Mouse (Mus musculus) urinary bladder, postnatal 10 days (tissue): ENCODE data around the gene Prkrip1.
A peak's percentile ranks its signal among the peaks of the same experiment; 100 is the strongest.
"Not testable (repeated sequence)": the region's sequence is repeated elsewhere in the genome, so short reads cannot be mapped to it uniquely, and the experiment has no call there.

Experiments used
- DNase-seq: peaks from one replicate; pipeline ENCODE4 v3.0.0; 2022; ENCODE audit warnings: low spot score

Gene Prkrip1

DNA sequence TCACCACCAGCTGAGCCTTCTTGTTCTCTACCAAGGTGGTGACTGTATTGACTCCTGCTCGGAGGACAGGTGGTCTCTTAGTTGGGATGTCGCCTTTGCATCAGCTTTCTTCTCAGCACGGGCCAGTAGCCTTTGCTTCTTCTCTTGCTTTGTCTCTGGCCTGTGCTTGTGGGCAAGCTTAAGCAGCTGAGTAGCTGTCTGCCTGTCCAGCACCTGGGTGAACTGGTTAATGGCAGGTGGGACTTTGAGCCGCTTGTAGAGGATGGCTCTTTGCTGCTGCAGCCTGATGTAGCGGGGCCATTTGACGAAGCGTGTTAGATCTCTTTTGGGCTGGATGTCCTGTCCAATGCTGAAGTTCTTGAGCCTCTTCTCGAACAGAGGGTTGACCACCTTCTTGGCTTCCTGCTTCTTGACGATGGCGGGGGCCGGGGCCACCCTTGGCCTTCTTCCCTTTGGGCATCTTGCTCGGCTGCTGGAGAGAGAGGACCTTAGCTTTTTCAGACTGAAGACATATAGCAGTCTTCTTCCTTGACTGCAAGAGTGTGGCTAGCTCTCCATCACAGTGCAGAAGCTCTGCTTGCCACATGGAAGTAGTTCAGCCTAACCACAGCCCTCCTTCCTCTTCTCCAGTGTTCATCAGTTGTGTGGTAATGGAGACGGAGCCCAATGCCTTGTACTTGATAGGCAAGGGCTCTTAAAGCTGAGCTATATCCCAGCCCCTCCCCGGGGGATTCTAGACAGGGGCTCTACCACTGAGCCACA lies 12.8 kb upstream of the Prkrip1 start:
- DNase-seq: not testable (repeated sequence)

DNA sequence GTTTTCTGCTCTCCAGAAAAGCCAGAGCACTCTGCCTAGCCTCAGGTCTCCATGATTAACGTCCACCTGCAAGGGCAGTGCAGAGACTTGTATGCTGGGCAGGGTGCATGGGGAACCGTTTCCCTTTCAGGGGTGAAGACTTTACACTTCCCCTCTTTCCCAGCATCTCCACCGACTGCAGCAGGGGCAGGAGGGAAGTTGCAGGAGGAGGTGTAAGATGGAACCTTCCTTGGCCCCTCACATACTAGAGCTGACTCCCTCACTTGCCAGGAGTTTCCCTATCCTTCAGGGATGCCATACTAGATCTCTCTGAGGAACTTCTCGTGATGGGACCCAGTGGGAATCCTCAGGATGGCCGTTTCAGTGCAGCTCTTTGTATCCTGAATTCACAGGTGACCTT lies 11.8 kb upstream of the Prkrip1 start:
- no peak for DNase-seq

DNA sequence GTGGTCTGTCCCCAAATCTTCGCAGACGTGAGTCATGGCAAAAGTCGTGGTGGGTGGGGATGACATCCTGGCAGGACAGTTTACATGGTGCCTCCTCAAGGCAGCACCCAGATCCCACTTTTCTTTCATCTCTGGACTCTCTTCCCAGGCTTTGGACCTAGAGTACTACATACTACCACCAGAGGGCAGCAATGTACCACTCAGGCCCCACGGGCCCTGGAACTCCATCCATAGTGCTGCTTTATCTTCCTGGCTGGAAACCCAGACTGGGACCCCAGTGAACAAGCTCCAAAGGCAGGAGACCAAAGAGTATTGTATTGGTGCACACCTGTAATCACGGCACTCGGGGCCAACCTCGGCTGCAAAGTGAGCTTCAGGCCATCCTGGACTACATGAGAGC lies 3.1 kb upstream of the Prkrip1 start:
- no peak for DNase-seq

DNA sequence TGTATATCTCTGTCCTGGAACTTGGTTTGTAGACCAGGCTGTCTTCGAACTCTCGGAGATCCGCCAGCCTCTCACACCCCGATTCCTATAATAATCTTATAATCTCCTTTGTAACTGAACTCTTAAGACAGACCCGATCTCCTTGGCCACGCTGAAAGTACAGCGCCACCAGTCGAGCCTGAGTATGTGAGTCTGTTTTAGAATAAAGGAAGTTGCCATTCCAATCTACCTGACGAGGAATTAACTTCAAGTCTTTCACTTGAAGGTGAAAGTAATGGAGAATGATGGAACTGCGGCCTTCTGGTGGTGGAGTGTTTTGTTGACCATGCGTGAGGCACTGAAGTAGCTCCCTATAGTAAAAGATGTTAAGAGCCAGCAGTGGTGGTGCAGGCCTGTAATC lies 763 bp upstream of the Prkrip1 start:
- DNase-seq: no peak

DNA sequence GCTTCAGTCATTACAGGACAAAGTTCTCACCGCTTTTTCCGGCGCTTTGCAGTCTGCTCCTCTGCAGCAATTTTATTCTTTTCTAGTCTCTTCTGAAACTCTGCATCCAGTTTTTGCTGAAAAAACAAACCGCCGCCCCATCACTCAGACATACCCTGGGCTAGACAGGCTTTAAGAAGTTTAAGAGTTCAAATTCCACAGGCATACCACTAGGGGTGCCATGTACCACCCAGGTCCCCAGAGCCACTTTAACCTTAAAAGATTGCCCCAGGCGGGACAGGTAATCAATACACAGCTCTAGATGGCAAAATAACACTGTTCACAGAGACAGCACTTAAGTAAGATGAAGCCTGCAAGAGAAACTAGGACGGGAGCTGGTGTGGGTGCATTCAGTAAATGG lies 6.9 kb downstream of the Prkrip1 start:
- no peak for DNase-seq

DNA sequence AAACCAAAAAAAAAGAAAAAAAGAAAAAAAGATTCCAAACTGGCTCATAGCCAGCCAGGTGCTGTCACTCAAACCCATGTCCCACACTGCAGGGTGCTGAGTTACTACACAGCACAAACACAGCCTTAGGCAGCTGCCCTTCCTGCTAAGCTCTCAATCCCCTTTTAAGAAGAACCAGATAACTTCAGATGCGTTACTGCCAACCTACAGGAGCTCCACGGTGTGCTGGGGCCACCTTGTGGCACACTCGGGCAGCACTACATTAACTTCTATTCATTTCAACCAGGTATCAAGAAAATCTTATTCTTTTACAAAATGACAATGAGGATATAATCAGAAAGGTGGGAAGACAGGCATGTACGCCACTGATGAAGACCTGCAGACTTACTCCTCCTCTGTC lies 12.0 kb downstream of the Prkrip1 start:
- no peak for DNase-seq

DNA sequence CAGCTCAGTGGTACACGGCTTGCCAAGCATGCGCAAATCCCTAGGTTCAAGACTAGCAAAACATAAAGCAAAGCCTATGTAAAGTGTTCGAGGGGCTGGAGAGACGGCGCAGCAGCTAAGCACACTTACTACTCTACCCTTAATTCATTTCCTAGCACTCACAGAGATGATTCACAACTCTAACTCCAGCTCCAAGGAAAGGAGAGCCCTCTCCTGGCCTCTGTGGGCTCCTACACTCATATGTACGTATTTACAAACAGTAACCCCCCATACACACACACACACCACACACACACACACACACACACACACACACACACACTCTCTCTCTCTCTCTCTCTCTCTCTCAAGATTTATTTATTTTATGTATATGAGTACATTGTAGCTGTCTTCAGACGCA lies 15.0 kb downstream of the Prkrip1 start:
- DNase-seq: no peak

DNA sequence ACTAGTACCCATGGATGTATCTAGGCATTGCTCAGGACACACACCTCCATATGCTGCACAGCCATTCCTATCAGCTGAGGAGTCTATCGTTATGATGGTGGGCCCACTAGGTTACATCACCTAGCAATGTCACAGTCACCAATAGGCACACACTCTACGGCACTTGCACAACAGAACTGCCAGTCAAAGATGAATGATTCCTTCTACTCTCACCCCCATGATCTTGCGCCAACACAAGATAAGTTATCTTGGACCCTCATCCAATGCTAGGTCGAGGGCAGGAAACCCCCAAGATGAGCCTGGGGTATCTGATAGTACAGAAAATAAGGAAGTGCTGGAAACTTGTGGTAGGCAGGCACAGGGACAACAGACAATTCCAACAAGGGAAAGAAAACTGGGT lies 15.9 kb downstream of the Prkrip1 start:
- no peak for DNase-seq

DNA sequence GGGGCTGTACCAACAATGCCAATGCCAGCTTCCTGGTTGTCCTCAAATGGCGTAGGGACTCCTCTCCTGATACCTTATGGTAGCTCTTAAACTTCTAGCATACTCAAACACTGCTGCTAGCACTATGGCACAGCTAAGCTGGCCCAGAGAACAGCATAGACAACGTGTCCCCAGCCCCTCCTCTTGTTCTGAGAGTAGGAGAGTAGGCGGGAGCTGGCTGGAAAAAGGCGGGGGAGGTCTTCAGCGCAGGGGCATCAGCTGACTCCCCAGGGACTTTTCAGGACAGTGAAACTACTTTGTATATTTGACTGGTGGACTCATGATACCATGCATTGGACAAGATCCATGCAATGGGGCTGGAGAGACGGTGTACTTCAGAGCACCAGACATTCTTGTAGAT lies 16.7 kb downstream of the Prkrip1 start:
- no peak for DNase-seq

DNA sequence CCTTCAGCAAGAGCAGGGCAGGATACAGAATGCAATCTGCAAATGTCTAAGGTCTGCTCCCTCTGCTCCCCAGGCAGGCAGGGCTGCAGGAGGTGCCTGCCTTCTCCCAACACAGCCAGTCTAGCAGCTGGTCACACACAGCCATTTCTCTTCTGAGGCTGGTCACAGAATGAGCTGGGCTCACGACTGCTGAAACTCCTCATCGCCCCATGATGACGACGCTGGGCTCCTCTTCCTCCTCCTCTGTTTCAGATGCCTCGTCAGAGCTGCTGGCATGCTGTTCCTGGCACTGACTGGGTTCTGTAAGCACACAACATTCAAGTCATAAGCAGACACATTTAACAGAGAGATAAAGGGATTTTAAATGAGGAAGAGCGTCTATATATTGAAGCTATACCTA lies 17.6 kb downstream of the Prkrip1 start:
- no peak for DNase-seq

DNA sequence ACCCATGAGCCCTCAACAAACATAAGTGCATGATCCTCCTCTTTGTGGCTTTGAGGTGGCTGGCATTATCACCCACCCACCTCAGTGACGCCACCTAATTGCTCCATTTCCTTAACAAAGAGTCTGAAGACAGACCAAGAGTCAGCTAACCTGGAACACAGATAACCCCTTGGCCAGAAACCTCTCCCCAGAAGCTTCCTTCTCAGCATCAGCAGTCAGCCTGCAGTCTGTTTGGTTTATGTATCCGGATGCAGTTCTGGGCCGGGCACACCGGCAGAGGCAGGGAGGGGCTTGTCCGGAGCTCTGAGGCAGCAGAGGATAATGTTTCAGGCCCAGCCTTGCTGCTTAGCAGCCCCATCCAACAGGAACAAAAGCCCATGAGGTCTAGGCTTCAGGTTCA lies 19.2 kb downstream of the Prkrip1 start:
- DNase-seq: no peak

DNA sequence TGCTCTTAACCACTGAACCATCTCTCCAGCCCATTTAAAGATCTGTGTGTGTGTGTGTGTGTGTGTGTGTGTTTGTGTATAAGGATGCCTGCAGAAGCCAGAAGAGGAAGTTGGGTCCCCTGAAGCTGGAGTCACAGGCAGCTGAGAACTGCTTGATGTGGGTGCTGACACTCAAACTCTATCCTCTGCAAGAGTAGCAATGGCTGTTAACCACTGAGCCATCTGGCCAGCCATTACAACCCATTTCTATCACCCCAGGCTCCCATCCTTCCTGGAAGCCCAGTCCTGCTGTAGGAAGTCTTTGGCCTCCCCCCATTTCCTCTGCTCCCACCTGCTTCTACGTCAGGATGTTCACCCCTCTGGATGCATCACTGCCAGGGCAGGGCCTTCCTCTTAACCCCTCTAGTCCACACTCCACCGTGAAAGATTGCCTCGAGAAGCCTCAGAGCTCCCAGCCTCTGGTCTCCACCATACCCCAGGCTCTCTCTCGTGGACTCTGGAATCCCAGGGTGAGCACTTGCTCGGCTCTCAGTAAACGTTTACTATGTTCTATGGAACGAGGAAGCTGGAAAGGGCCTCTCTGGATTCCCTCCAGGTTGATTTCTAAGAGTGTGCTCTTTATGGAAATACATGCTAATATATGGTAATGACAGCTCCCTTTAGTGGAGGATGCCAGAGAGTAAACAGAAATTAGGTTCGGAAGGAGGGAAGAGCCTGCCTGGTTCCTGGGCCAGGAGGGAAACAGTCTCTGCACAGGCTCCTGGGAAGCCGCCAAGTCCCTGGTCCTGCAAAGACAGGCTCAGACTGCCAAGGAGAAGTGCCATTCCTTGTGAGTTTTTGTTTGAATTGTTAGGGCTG lies 24.9 kb downstream of the Prkrip1 start:
- DNase-seq: no peak

DNA sequence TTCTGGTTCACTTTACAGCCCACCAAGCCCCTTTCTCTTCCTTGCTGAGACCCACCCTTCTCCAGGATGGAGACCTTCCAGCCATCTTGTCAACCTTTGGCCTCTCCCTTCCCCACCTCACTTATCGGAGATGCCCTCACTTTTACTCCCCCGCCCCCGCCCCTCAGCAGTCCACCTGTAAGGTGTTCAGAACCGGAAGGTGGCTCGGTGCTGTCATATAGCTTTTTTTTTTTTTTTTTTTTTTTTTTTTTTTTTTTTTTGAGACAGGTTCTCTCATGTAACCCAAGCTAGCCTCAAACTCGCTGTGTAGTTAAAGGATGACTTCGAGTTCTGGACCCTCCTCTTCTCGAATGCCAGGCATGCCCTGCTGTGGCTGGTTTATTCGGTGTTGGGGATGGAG lies 25.8 kb downstream of the Prkrip1 start:
- no peak for DNase-seq

DNA sequence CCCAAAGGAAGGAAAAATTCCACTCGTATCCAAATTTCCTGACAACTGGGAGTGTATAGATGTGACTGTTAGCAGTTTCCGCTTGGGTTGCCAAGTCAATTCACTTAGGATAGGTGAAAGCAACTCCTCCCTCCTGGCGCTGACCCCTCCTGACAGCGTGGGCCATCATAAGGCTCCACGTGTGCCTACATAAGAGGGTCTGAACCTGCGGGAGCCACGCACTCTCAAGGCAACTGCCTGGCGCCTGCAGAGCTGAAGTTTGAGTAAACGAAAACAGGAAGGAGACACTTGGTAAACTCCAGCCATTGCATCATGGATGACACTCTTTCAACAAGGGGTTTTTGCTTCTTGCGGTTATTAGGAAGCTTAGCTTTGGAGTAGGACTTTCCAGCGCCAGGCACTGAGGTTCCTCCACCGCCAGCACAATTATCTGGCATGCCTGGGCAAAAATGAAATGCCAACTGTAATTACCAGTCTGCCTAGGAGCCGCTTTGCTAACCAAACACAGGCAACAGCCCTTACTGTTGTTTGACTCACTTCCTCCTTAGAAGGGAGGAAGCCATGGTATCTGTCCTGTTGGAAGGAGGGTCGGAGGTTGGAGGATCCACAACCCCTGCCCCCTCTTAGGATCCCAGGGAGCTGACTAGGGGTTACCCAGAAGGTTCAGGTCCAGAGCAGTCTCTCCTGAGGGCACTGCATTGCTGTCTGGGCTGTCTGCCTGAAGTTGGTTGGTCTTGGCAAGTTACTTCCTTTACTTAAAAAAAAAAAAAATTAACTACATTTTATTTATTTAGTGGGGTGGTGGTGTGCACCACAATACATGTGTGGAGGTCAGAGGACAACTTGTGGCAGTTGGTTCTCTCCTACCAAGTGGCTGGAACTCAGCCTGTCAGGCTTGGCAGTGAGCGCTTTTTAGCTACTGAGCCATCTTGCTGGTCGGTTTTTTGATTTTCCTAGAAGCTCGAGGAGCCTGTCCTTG lies 27.1 kb downstream of the Prkrip1 start:
- no peak for DNase-seq

DNA sequence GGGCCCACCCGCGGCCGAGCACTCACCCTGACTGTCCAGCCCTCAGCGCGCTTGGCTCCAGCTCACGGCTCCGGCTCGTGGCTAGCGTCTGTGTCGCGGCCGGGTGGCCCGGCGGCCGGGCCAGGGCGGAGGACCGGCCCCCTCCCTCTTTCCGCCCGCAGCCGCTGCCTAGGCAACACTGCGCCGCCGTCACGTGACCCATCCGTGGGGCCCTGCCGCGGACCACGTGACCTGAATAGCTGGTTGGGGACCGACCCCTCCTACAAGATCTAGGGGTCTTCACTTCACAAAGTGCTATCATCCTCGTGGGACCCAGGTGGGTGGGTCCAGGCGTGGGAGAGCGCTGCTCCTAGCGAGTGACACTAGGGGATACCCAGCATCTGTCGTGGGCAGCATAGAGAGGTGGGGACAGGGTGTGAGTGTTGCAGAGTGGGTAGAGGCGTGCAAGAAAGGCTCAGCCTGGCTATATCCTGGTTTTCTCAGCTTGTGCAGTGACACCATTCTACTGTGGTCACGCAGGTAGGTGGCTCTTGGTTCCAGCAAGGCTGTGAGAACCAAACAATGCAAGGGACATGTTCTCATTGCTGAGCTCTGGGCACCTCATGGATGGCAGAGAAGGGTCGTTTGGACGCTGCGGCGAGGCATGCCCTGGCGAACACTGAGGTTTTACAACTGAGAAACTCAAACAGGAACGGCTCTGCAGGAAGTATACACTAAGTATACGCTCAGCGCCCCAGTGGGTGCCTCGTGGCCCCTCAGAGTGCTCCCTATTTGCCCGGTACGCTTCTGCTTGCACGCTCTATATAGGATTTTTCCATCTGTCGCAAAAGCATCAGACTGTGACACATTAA lies 28.0 kb downstream of the Prkrip1 start, which contains the start of gene Orai2:
TSS of gene Orai2 (minus strand) at position 202 of the 851 bp plus-strand sequence.
- DNase-seq: peak; percentile 29

DNA sequence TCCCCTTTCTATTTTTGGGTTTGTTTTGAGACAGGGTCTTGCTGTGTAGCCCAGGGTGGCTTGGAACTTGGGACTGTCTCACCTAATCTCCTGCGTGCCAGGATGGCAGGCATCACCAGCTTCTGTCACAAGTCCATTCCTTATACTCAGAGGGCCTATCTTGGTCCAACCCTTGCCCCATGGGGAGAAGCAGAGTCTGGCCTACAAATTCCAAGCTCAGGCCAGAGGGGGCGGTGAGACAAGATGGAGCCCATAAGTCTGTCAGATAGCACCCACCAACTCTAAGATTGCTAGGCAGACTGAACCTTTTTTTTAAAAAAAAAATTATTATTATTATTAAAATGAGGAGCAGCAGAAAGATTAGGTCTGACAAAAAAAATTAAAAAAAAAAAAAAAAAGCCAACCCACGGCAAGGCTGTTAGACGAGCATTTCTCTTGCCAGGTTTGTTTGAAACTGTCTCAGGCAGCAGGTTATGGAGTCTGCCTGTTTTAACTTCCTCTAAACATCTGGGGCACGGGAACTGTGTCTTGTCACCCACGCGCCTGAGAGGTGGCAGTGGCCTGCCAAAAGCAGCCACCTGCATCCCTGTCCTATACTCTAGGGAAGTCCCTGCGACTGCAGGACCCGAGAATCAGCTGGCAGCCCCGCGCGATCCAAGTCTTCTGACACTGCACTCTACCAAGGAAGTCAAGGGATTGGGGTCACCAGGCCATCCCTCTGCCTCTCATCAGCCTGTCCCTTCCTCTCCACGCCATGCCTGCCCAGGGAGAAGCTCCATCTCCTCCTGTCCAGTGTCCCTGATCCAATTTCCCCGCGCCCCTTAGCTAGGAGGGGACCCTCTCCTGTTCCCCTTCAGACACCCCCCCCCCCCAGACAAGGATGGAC lies 28.9 kb downstream of the Prkrip1 start:
- no peak for DNase-seq

DNA sequence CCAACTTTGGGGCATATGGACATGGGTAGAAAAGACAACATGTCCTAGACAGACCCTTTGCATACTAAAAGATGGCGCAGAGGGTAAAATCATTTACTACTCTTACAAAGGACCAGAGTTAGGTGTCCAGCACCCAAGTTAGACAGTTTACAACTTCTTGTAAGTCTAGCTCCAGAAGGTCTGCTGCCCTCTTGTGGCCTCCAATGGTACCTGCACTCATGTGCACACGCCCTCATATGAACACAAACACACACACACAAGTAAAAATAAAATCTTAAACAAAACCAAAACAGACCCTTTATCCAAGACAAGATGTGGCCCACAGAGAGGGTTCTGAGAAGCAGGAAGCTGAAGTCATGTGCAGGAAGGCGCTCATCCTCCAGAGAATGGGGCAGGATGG lies 30.7 kb downstream of the Prkrip1 start:
- DNase-seq: no peak

DNA sequence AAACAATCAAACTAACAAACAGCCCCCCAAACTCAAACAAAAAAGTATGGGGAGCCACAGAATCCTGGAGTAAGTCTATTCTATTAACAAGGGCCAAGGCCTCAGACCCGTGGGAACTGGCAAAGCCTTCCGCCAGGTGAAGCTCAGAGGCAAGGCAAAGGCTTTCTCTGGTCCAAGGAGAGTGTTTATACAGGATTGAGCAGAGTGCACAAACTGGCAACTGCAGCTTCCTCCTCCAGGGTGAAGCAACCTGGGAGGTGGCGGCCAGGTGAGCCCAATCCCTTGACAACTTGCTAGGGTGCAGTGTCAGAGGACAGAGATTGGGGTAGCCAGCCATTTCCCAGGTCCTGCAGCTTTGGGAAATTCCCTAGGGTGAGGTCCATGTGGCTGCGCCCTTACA lies 31.5 kb downstream of the Prkrip1 start:
- DNase-seq: no peak

DNA sequence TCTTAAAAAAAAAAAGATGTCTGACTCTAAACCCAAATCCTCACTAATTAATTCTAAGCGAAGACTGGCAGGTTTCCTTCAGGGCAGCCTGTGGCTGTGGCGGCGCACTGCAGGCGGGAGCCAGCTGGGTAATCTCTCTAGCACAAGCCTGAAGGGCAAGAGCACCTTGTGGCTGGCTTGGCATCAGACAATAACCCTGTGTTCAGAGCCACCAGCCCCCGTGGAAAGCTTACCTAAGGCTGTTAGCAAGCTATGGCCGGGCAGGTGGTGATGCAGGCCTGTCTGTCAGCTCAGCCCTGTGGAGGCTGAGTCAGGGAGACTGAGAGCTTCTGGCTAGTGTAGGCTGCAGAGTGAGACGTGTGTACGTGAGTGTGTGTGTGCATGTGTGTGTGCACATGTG lies 33.5 kb downstream of the Prkrip1 start:
- no peak for DNase-seq

DNA sequence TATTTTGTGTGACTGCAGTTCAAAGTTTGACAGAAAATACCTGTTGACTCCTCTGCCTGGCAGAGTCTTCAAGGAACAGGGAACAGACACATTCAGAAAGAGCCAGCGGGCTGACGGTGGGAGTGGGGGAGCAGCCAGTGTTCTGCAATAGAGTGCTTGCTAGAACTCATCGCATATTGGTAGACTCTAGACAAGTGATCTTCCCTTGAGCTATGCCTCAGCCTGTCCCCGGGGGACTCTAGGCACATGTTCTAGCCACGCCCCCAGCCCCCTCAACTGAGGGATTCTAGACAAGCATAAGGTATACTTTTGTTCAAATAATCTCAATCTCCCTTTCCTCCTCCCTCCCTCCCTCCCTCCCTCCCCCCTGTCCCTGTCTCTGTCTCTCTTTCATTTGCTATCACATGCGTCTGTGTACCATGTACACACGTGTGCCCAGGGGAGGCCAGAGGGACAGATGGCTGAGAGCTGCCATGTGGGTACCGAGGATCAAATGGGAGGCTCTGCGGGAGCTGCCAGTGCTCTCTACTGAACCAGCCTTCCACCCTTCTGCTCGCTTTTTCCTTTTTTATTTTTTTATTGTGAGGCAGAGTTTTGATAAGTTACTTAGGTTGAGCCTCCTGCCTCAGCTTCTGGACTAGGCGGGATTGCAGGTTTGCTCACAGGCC lies 34.8 kb downstream of the Prkrip1 start:
- no peak for DNase-seq
